25 mouse cellular contexts compared by ENCODE assay signal in genomic region chr8:26835076-26835475, GRCm38 (mm10).
DNase-seq lines count a peak whose midpoint lies in the region; ATAC-seq lines count a peak whose summit lies in the region.
"Had no signal": no experiment of that assay in that cellular context is flagged by ENCODE, and none has a peak within 500 bp of the region (broad histone marks: within the 10 kb centered on the region; RNA-seq: fewer than 3 reads in every experiment).

No protein-coding gene starts in this region.

- H3K27ac ChIP-seq in heart, embryonic 10.5 days, result peak overlapping the region; percentile 37; the same call in 1 of the 2 replicates
- H3K27ac ChIP-seq in lung, embryonic 16.5 days (ENCODE audit: low read length), result no peak overlapping the region
- 0 out of 2 replicates have a peak overlapping the region, but pooled peaks have one; percentile 0 for H3K27ac ChIP-seq in macrophage
- H3K27ac ChIP-seq: forebrain, embryonic 12.5 days; gastrocnemius, adult 2 months; heart, embryonic 15.5 days; left cerebral cortex, adult 2 months; liver, embryonic 14.5 days; midbrain, embryonic 13.5 days had no signal

- H3K36me3 ChIP-seq in heart, embryonic 10.5 days, result no peaks in the 10 kb centered on the region
- H3K36me3 ChIP-seq in lung, embryonic 16.5 days (ENCODE audit: control insufficient read depth, insufficient read depth, low read length), result no peaks in the 10 kb centered on the region
- no peaks in the 10 kb centered on the region for H3K36me3 ChIP-seq in macrophage (ENCODE audit: inconsistent target)
- H3K36me3 ChIP-seq: forebrain, embryonic 12.5 days; heart, embryonic 15.5 days; midbrain, embryonic 13.5 days had no signal

- no peak for ATAC-seq in lung, embryonic 16.5 days (ENCODE audit: low read depth)
- ATAC-seq: CD4-positive, CD25-positive, alpha-beta regulatory T cell, adult 4 months; midbrain, embryonic 13.5 days; Patski had no signal

- no peak overlapping the region for H3K4me3 ChIP-seq in heart, embryonic 10.5 days
- no peak overlapping the region for H3K4me3 ChIP-seq in lung, embryonic 16.5 days (ENCODE audit: low read length)
- H3K4me3 ChIP-seq in macrophage (ENCODE audit: inconsistent target), result no peak overlapping the region
- H3K4me3 ChIP-seq: forebrain, embryonic 12.5 days; gastrocnemius, adult 2 months; heart, embryonic 15.5 days; left cerebral cortex, adult 2 months; midbrain, embryonic 13.5 days; myocyte had no signal

- H3K9ac ChIP-seq in lung, embryonic 16.5 days (ENCODE audit: low read length), result 0 out of 2 replicates have a peak overlapping the region, but pooled peaks have one; percentile 18
- H3K9ac ChIP-seq: forebrain, embryonic 12.5 days; heart, embryonic 15.5 days; liver, embryonic 14.5 days; midbrain, embryonic 13.5 days had no signal

- WGBS in heart, embryonic 10.5 days, result 42% methylated on average over 8 of the region's 8 CpGs
- WGBS in lung, embryonic 16.5 days, result 35% methylated on average over 8 of the region's 8 CpGs
- WGBS in macrophage (ENCODE audit: missing documents), result 74% methylated on average over 8 of the region's 8 CpGs

- peaks cover 28% of the 10 kb centered on the region for H3K27me3 ChIP-seq in heart, embryonic 10.5 days (ENCODE audit: insufficient read depth, poor library complexity, severe bottlenecking)
- no peaks in the 10 kb centered on the region for H3K27me3 ChIP-seq in lung, embryonic 16.5 days (ENCODE audit: control insufficient read depth, insufficient read depth, low read depth, low read length)
- H3K27me3 ChIP-seq: heart, embryonic 15.5 days; midbrain, embryonic 13.5 days; Patski had no signal

- H3K79me2 ChIP-seq in macrophage (ENCODE audit: inconsistent target), result no peaks in the 10 kb centered on the region

- H3K4me1 ChIP-seq in heart, embryonic 10.5 days, result peaks cover 31% of the 10 kb centered on the region
- H3K4me1 ChIP-seq in lung, embryonic 16.5 days (replicated peaks; ENCODE audit: control insufficient read depth, insufficient read depth, low read length), result peaks cover 24% of the 10 kb centered on the region

- H3K9me3 ChIP-seq in heart, embryonic 10.5 days, result no peaks in the 10 kb centered on the region
- no peaks in the 10 kb centered on the region for H3K9me3 ChIP-seq in lung, embryonic 16.5 days (ENCODE audit: control insufficient read depth, low read length)
- H3K9me3 ChIP-seq: forebrain, embryonic 12.5 days; heart, embryonic 15.5 days; midbrain, embryonic 13.5 days had no signal

- no peak for DNase-seq in heart, embryonic 10.5 days (ENCODE audit: low spot score)
- DNase-seq in heart, postnatal 4 days, result no peak
- DNase-seq in lung, postnatal 25 days (ENCODE audit: low spot score), result no peak
- peak; percentile 80 for DNase-seq in embryo, embryonic 10 days (ENCODE audit: low spot score)
- no peak for DNase-seq in gastrocnemius, postnatal 10 days
- DNase-seq: adrenal gland, adult 8-10 months; cerebellum, adult 9-10 months; gastrocnemius, adult 2 months; kidney, adult 11 months; kidney, postnatal 25 days; layer of hippocampus, adult 9-11 months; left cerebral cortex, postnatal 4 days; lung, postnatal 14 days; right cerebral cortex, postnatal 4 days; thymus, postnatal 25 days had no signal

- no peak overlapping the region for H3K4me2 ChIP-seq in lung, embryonic 16.5 days (ENCODE audit: low read depth, low read length)
- H3K4me2 ChIP-seq: forebrain, embryonic 12.5 days; heart, embryonic 15.5 days; midbrain, embryonic 13.5 days had no signal
